Mouse (Mus musculus) kidney, postnatal 25 days (tissue): ENCODE measurements around the gene Ocrl.

Source experiments
- DNase-seq, 2 experiments: peaks; one replicate each; pipeline ENCODE4 v3.0.0; 2021; ENCODE audit warnings: mixed read lengths in 2 of 2

The Ocrl gene

DNA sequence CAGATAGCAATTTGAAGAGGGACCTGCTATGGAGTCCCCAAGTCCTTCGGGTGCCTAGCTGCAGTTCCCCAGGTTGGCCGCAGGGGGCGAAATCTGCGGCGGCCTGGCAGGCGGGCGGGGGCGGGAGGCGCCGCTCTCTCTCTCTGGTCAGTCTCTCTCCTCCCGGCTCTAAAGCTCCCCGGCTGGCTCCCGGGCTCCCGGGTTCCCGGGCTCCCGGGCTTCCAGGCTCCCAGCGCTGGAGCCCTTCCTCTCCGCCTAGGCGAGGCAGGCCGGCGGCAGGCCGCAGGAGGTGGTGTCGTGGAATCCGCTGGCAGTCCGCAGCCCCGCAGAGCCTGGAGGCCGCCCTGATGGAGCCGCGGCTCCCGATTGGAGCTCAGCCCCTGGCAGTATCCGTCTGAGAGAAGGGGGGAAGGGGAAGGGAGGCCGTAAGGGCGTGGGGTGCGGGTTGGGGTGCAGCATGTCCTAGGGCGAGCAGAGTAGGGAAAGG lies at the start of gene Ocrl:
Gene Ocrl (plus strand): TSS at position 82 of the 487 bp plus-strand sequence.
- peak; percentile 65 to 79 for DNase-seq

DNA sequence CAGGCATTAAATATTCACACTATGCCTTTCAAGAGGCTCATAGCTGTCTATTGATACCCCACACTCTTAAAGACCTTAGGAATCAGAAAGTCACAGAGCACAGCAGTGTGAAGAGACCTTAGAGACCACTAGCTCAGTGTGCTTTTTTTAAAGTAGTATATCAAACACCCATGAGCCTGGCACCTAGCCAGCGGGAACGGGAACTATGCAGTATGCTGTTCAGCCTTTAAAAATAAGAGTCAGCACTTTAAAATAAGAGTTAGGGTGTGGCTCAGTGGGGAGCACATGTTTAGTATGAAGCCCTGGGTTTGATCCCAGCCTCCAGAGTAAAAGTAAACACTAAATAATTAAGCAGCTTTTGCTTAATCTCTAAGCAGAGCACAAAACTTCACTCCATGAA lies 32.1 kb upstream of the Ocrl start:
- peak; percentile 40 to 48 for DNase-seq

GRCm38 (mm10) chrX:47882813-47883212 lies 29.4 kb upstream of the Ocrl start:
- DNase-seq, result no peak

DNA sequence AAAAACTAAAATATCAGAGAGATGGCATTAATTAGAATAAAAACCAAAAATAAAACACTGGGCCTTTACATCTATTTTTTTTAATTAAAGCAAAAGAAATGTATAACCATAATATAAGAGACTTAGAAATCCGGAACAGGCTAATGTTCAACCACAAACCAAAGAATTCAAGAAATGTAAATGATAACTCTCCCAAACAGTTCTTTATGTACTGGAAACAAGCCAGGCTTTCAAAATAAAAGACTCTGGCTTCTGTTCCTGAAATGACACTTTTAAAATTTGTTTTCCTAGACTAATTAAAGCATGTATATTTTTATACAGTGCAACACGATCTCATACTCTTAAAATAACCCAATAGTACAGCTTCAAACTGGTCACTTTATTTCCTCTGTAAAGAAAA lies 24.8 kb upstream of the Ocrl start:
- DNase-seq, result no peak

GRCm38 (mm10) chrX:47891243-47891906 lies 20.8 kb upstream of the Ocrl start:
- no peak for DNase-seq

DNA sequence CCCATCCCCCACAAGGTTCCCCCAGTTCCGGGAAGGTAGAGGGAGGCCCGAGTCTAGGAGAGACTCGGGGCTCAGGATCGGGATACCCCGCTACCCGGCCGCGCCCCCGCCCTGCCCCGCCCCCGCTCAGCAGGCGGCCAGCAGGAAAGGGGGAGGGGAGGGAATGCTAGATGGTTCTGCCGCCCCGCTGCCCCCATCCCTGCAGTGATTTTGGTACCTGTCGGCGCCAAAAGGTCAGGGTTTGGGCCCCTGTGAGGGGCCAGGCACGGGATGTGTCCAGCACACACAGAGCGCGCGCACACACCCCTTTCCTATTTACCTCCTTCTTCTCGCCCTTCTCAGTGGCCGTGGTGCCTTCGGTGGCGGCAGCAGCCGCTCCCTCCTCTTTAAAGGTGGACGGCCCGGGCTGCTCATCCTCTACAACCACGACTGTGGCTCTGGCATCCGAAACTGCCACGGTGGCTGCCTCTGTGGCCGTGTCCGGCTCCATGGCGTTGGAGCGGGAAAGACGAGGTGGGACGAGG lies 20.2 kb upstream of the Ocrl start:
- no peak for DNase-seq

DNA sequence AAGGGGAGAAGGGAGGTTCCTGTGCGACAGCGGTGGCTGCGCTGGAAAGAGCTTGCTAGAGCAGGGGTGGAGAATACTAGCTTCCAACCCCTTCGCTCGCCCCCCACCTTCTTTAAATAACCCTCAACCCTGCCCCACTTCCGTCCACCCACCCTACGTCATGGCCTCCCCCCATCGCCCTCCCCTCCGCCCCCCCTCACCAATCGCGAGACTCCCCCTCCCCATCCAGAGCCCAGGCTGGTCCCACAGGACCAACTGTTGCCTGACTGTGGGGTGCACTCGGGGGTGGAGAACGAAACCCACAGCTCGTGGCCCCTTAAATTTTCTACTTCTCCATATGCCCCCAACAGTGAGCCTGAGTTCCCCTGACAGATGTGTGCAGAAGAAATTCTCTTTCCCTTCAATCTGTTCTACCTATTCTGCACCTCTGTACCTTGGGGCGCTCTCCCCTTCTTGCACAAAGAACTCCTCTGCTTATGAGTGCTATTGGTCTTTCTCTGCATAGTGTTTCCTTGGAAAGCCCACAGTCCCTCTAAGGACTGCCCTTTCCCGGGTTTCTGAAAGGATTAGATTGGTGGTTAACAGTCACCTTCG lies 19.7 kb upstream of the Ocrl start, which contains the start of gene Smarca1:
Gene Smarca1 (minus strand): TSS at position 544 of the 594 bp plus-strand sequence.
- DNase-seq, result no peak

DNA sequence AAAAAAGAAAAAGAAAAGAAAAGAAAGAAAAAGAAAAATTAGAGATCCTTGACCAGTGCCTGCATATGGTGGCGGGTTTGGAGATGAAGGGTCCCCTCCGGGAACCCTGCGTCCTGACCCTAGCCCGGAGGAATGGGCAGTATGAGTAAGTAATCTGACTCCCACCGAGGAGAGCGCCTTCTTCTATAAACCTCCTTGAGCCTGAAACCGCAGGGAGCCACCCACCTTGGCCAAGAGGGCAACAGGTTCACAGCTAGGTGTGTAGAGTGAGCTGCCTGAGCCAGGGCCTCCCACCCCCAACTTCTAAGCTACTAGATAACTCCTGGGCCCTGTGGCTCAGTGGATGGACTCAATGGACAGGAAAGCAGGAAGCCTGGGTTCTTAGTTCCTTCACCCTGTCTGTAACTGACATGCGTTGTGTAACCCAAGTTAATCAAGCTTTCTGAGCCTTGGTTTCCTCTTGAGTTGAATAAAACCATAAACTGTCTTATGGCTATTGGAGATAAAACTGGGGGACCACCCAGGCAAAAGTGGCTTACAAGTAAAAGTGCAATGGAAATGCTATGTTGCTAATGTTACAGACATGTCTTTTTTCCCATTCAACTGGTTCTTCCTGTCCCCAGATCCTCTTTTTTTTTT lies 836 bp downstream of the Ocrl start:
- peak; percentile 5 to 48 for DNase-seq

- DNase-seq, result no peak
Observed at GRCm38 (mm10) chrX:47913543-47913938, 1.4 kb downstream of the Ocrl start.

DNA sequence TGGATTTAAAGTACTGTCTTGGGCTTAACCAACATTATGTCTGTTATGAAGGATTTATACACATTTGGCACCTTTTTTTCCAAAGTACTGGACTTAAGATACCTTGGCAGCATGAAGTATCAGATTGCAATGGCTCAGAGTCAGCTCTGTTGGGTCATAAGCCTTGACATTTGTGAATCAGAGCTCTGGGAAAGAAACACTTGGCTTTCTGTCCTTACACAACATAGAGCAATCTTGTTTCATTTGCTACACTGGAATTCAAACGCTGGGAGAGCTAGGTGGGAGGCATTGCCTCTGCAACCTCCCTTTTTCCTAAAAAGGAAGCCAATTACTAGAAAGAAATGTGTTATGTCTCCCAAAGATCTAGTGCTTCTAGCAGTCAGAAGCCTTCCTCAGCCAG lies 4.6 kb downstream of the Ocrl start:
- no peak for DNase-seq

DNA sequence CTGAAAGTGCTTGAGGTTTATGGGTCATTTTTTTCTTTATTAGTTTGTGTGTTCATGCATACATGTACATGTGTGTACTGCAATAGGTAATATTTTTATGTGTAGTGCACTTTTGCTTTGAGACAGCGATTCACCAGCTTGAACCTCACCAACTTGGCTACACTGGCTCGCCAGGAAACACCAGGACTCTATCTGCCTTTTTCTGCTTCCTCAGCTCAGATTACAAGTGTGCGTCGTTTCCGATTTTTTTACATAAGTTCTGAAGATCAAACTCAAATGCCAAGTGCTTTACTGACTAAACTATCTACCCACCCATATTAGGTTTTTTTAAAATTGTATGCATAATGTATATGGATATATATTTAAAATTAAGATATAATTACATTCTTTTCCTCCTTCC lies 8.4 kb downstream of the Ocrl start:
- no peak for DNase-seq

- DNase-seq, result no peak
Observed at GRCm38 (mm10) chrX:47927981-47928380, 15.8 kb downstream of the Ocrl start.

- no peak for DNase-seq
Observed at GRCm38 (mm10) chrX:47930449-47930848, 18.3 kb downstream of the Ocrl start.

DNA sequence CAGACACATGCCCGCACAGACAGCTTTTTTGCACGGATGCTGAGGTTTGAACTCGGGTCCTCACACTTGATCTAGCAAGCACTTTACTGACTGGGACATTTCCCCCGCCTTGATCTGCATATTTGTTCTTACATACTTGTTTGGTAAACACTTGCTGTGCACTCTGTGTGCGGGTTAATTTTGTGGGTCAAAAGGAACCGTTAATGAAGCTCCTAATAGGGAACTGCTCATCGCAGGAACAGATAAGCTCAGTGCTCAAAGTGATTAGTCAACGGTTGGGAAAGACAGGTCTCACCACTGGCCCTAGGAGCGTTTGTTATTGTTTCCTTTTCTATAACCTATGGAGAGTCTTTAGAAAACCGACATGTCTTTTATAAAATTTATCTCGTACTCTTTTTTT lies 22.2 kb downstream of the Ocrl start:
- no peak for DNase-seq

GRCm38 (mm10) chrX:47936885-47937284 lies 24.7 kb downstream of the Ocrl start:
- DNase-seq, result no peak

- peak in 1 of 2 experiments; percentile 12 for DNase-seq
Observed at GRCm38 (mm10) chrX:47937740-47938139, 25.6 kb downstream of the Ocrl start.

DNA sequence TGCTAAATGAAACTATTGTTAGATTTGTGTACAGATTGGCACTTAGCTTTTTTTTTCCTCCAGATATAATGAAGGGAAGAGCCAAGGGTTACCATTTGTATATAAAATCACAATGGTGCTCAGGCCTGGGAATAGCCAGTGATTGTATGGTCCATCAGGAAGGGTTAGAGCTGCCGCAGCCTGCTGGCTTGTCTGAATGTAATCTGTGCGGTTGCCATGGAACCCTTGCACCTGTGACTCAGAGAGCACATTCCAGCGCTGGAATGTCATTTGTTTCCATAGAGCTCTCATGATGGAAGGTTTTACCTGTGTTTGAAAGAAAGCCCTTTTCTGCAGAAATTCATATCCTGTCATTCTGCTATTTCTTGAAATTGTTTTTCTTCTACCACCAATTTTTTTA lies 37.5 kb downstream of the Ocrl start:
- peak; percentile 16 to 43 for DNase-seq

- DNase-seq, result no peak
Observed at GRCm38 (mm10) chrX:47962579-47962978, 50.4 kb downstream of the Ocrl start.

- DNase-seq, result no peak
Observed at GRCm38 (mm10) chrX:47970371-47970770, 58.2 kb downstream of the Ocrl start.

DNA sequence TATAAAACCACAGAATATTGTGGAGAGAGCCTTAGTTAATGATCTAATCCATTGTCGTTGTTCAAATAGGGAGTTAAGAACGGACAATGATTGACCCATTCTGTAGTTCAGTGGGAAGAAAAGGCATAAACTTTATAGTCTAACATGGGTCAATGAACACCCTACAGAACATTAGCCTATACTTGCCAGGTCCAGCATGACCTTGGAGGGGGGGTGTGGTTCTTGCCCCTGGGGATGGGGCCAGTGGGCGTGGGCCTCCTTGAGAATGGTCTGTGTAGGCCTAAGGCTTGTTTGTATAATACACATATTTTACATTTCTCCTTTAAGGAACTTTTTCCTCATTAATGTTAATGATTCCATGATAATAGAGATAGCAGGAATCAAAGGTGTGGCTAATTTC lies 58.7 kb downstream of the Ocrl start:
- DNase-seq, result peak in 1 of 2 experiments; percentile 37

DNA sequence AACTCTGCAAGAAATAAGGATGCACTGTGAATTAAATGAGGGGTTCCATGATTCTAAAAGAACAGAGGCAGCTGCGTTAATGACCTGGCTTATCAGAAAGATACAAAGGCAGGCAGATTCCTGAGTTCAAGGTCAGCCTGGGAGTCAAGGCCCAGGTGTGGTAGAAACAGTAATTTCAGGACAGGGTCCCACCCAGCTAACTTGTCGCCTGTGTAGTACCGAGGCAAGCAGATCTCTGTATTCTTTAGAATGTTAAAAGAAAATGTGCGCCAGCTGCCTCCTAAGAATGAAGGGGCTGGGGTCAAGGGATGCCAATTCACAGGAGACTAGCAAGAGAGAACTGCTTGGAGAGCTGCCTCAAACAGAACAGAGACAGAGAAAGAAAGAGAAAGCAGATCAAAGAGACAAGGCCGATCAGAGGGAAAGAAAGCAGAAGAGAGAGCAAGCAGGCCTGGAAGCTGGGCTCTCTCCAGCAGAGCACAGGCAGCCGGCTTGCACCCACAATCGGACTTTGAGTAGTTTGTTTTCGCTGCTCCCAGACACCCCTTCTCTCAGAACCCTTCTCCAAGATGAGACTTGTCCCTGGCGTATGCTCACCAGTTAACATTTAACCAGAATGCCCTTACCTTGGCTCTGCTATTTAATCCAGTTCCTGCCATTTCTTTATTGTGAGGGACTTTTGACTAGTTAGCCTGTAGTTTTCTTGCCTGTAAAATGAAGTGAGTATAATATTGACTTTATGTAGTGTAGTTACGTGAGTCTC lies 59.4 kb downstream of the Ocrl start:
- DNase-seq, result peak; percentile 18 to 39

- no peak for DNase-seq
Observed at GRCm38 (mm10) chrX:47976551-47976950, 64.4 kb downstream of the Ocrl start.

GRCm38 (mm10) chrX:47977078-47977477 lies 64.9 kb downstream of the Ocrl start:
- DNase-seq, result no peak
